Mouse (Mus musculus) intestine, embryonic 14.5 days (tissue): ENCODE data around the gene Fbxl17. TPM values are rescaled to one million over a fixed set of nuclear protein-coding genes. Genes with fewer than 3 reads are reported as not detected.

ENCODE experiments used
- ATAC-seq: fragments of 200-750 bp; cut with Nextera tagmentation; replicated peaks from 2 replicates; pipeline ENCODE4 v1.8.0; 2017; ENCODE audit warnings: low read depth, moderate number of reproducible peaks, moderate TSS enrichment, moderate library complexity; ENCODE audit not compliant: low FRiP score, low TSS enrichment
- DNase-seq: peaks from one replicate; pipeline ENCODE4 v3.0.0-alpha.2; 2018; ENCODE audit warnings: low spot score
- H3K27ac ChIP-seq: fragments of 300-500 bp; sonication (generic); 2 replicates; pipeline ENCODE4 v1.5.1; 2014; ENCODE audit warnings: low read depth, mild to moderate bottlenecking, control low read depth
- H3K27me3 ChIP-seq: fragments of 300-500 bp; sonication (generic); replicated peaks from 2 replicates; pipeline ENCODE4 v1.6.1; 2014; ENCODE audit warnings: low read length, control low read depth; ENCODE audit not compliant: control insufficient read depth, insufficient read depth
- H3K36me3 ChIP-seq: fragments of 300-500 bp; sonication (generic); 2 replicates; pipeline ENCODE4 v1.6.1; 2014; ENCODE audit warnings: low read length, control low read depth; ENCODE audit not compliant: control insufficient read depth, insufficient read depth
- H3K4me1 ChIP-seq: fragments of 300-500 bp; sonication (generic); replicated peaks from 2 replicates; pipeline ENCODE4 v1.6.1; 2014; ENCODE audit warnings: low read length, control low read depth, mixed read lengths; ENCODE audit not compliant: control insufficient read depth, insufficient read depth
- H3K4me2 ChIP-seq: fragments of 300-500 bp; sonication (generic); 2 replicates; pipeline ENCODE4 v1.6.1; 2014; ENCODE audit warnings: low read length
- H3K4me3 ChIP-seq: fragments of 300-500 bp; sonication (generic); 2 replicates; pipeline ENCODE4 v1.5.1; 2014; ENCODE audit warnings: low read depth, low read length, control low read depth, mixed read lengths
- H3K9ac ChIP-seq: fragments of 300-500 bp; sonication (generic); 2 replicates; pipeline ENCODE4 v1.6.1; 2014; ENCODE audit warnings: mild to moderate bottlenecking, low read length
- H3K9me3 ChIP-seq: fragments of 300-500 bp; sonication (generic); 2 replicates; pipeline ENCODE4 v1.6.1; 2016; ENCODE audit warnings: low read length, control low read depth; ENCODE audit not compliant: control insufficient read depth
- WGBS: fragments of 180-500 bp; shearing (Covaris S2); extraction: QIAGEN DNeasy Blood & Tissue Kit; methylation state at CpG from one replicate; pipeline ENCODE4 v1.1.7; 2014; 5-methylcytosine and 5-hydroxymethylcytosine counted together
- polyA plus RNA-seq: library from polyadenylated mRNA; unstranded; fragments of >200 nt; fragmentation: Nextera tagmentation; extraction: Ambion mirVana; gene quantifications from 2 replicates; pipeline ENCODE4 v1.2.1, GENCODE M21; 2014

The Fbxl17 gene
- polyA plus RNA-seq, 1 experiment from 2014 or later, result 7.5 TPM

DNA sequence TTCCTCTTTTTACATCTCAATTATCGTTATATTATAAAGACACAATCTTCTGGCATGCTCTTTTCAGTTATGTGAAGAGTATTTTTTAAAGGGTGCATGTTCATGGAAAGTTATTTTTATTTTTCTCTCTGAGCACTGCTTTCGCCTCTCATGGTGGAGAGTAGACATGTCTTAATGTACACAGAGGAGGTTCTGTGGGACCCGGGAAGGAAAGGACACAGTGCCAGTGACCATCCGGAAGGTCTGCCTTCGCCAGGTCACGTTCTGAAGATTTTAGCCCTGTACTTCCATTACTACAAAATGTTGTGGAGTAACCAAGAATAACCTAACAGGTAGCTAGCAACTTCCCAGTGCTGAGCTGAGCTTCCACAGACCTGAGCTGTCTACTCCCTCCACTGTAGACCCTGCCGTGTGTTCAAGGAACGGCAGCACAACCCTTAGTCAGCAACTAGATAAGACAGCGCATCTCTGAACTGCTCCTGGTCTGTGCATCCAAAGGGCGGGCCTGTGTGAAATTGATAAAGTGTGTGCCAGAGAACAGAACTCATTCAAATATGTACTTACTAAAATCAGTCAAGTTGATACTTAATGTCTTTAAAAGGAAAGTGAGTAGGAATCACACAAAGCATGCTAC lies 238.2 kb downstream of the Fbxl17 start:
- ATAC-seq (no peak), DNase-seq (no peak)
- H3K9me3 ChIP-seq, result no peaks in the 10 kb centered on the region
- 84% methylated on average over 10 of the region's 10 CpGs for WGBS
- no peak overlapping the region for H3K4me3 ChIP-seq
- no peak overlapping the region for H3K27ac ChIP-seq
- H3K36me3 ChIP-seq, result no peaks in the 10 kb centered on the region
- no peaks in the 10 kb centered on the region for H3K27me3 ChIP-seq
- no peak overlapping the region for H3K9ac ChIP-seq
- no peaks in the 10 kb centered on the region for H3K4me1 ChIP-seq
- no peak overlapping the region for H3K4me2 ChIP-seq

DNA sequence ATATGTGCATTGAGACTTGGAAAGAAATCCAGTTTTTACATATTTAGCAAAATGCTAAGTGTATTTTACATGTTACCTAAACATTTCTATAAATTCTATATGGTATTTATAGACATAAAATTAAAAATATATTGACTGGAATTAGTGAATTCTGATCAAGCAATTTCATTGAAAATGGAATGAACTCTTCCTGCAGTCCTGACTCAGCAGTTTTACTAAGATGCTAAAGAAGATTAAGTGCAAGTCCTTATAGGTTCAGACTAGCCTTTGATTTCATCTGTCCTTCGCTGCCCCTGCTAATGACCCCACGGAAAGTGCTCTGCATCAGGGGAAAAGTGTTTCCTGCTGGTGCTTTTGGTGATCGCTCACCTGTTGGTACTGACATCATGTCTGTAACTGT lies 240.7 kb downstream of the Fbxl17 start:
- Histone ChIP-seq H3K27me3 (no peaks in the 10 kb centered on the region), H3K9me3 (no peaks in the 10 kb centered on the region), H3K27ac (no peak overlapping the region), H3K9ac (no peak overlapping the region), H3K4me2 (no peak overlapping the region), H3K4me3 (no peak overlapping the region), H3K4me1 (no peaks in the 10 kb centered on the region), H3K36me3 (no peaks in the 10 kb centered on the region)
- DNase-seq (no peak), ATAC-seq (no peak)
- WGBS, result 82% methylated on average over 3 of the region's 3 CpGs

DNA sequence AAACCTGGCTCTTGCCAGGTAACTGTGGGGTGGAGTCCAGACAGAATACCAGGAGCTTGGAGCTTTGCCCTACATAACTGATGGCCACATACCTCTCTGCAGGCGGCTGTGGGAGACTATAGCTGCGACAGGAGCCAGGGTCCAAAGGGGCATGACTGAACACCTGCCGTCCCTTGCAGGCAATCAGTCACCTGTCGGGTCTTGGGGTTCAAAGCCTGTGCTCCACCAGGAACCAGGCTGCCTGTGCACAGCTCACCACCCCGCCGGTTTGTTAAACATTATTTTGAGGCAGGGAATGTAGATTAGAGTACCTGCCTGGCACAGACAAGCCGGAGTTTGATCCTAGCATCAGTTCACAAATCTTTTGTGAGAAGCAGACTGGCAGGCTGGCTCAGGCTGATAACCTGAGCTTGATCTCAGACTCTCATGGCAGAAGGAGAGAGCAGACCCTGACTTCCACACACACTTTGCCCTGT lies 253.6 kb downstream of the Fbxl17 start:
- WGBS, result 63% methylated on average over 7 of the region's 7 CpGs

DNA sequence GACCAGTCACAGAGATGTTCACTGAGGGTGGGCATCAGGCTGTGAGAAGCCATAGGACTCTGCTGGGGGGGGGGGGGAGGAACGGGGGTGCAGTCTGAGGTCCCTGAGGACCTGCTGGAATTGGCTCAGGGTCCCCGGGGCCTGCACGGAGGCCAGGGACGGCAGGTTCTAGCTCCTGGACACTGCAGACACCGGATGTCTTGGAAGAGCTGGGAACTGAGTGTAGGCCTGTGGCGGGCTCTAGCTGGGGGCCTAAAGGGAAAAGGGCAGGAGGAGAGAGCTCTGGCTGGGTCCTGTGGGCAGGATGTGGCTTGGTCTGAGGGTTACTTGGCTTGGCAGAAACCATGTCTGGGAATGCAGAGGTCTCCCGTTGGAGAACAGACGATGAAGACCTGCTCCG lies 254.3 kb downstream of the Fbxl17 start:
- Histone ChIP-seq H3K27ac (no peak overlapping the region), H3K9ac (no peak overlapping the region), H3K36me3 (no peaks in the 10 kb centered on the region), H3K4me3 (no peak overlapping the region), H3K4me2 (no peak overlapping the region), H3K4me1 (no peaks in the 10 kb centered on the region), H3K9me3 (no peaks in the 10 kb centered on the region), H3K27me3 (no peaks in the 10 kb centered on the region)
- DNase-seq (no peak), ATAC-seq (no peak)
- WGBS, result 96% methylated on average over 9 of the region's 9 CpGs

More for the DNA sequence above, 253.6 kb downstream of the Fbxl17 start:
- Histone ChIP-seq H3K4me2 (no peak overlapping the region), H3K27ac (no peak overlapping the region), H3K9me3 (no peaks in the 10 kb centered on the region), H3K36me3 (no peaks in the 10 kb centered on the region), H3K9ac (no peak overlapping the region), H3K4me3 (no peak overlapping the region), H3K4me1 (no peaks in the 10 kb centered on the region), H3K27me3 (no peaks in the 10 kb centered on the region)
- no peak for ATAC-seq
- peak; percentile 33 for DNase-seq

DNA sequence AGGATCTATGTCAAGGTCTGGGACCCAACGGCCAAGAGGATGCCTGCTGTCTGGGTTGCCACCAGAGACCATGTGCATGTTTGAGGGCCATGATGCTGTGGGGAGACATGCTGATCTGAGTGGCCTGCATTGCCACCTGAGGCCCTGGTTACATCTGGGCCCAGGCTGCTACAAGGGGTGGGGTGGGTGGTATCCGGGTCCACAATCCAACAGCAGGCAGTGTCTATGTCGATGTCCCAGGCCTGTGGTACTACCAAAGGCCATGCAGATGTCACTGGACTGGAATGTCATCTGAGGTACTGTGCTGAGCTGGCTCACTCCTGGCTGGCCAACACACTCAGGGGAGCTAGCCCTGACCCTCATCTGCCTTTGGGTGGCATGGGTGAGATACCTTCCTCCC lies 257.1 kb downstream of the Fbxl17 start:
- ATAC-seq (no peak; the same call in 1 of the 2 replicates), DNase-seq (peak; percentile 42)
- Histone ChIP-seq H3K4me1 (0 out of 2 replicates have a peak, but pooled peaks cover 4% of the 10 kb centered on the region), H3K36me3 (no peaks in the 10 kb centered on the region), H3K9me3 (no peaks in the 10 kb centered on the region), H3K4me2 (no peak overlapping the region), H3K27me3 (no peaks in the 10 kb centered on the region), H3K4me3 (no peak overlapping the region), H3K9ac (no peak overlapping the region), H3K27ac (no peak overlapping the region)
- WGBS, result 94% methylated on average over 3 of the region's 3 CpGs

DNA sequence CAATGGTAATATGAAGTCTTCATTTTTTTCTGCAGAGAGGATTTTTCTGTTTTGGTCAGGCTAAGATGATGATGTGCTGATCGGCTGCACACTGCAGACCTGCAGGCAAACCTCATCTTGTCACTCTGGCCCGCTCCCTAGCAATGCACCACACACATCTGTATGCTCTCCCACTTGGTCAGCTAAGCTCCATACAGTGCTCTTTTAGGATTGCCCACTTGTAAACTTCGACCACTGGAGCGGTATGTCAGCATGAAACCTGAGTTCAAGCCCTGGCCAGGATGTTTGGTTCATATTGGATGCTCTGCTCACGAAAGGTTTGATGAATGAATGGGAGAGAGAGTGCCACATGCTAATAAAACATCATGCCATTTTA lies 259.1 kb downstream of the Fbxl17 start:
- no peaks in the 10 kb centered on the region for H3K36me3 ChIP-seq
- no peak for ATAC-seq
- peak; percentile 48 for DNase-seq
- no peak overlapping the region for H3K4me3 ChIP-seq
- no peak overlapping the region for H3K4me2 ChIP-seq
- H3K9ac ChIP-seq, result no peak overlapping the region
- WGBS, result 73% methylated on average over 5 of the region's 5 CpGs
- H3K9me3 ChIP-seq, result no peaks in the 10 kb centered on the region
- H3K4me1 ChIP-seq, result 0 out of 2 replicates have a peak, but pooled peaks cover 4% of the 10 kb centered on the region
- H3K27ac ChIP-seq, result no peak overlapping the region
- no peaks in the 10 kb centered on the region for H3K27me3 ChIP-seq

DNA sequence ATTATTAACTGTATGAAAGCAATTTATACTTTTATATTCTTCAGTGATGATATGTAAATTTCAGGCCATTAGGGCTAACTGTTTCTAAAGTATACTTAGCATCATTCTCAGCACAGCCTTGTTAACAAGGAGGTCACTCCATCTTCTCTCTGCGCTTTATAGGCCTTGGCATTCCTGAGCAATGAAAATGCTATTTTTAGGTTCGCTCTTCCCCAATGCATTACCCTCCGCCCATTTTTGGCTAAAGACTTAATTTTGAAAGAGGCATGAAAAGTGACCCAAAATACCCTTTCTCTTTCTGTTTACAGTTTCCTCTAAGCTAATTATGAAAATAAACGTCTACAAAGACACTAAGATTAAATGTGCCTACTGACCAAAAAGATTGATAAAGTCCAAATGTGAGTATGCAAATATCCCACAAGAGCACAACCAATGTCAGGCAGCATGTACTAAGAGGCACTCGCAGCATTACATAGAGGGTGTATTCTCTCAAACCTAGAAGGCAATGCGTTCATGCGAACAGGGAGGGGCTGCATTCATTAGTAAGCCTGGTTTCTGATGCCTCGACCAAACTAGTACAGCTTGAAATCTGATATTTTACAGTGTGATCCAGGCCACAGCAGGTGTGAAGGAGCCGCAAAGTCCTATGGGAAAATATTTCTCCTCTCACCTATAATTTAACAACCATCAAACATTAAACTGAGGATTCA lies 259.6 kb downstream of the Fbxl17 start:
- WGBS, result 67% methylated on average over 9 of the region's 9 CpGs
- DNase-seq, result peak; percentile 40

DNA sequence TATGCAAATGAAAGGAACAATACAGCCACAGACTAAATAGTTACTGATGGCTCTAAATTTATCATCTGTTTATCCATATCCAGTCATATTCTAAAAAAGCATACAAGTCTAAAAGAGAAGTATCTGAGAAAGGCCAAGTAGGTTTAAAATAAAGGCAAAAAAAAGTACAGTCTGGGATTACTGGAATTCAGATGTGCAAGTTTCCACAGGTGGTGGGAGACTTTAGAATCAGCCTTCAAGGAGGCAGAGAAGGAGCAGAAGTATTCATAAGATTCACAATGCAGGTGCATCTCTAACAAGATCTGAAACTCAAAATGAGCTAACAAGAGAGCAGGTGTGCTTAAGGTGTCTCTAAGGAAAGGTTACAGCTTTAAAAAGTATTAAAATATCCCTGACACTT lies 263.0 kb downstream of the Fbxl17 start:
- H3K27ac ChIP-seq, result no peak overlapping the region
- no peaks in the 10 kb centered on the region for H3K27me3 ChIP-seq
- H3K4me2 ChIP-seq, result no peak overlapping the region
- H3K9ac ChIP-seq, result no peak overlapping the region
- H3K4me1 ChIP-seq, result 0 out of 2 replicates have a peak, but pooled peaks cover 4% of the 10 kb centered on the region
- H3K36me3 ChIP-seq, result no peaks in the 10 kb centered on the region
- DNase-seq, result no peak
- no peak overlapping the region for H3K4me3 ChIP-seq
- no peaks in the 10 kb centered on the region for H3K9me3 ChIP-seq
- no peak for ATAC-seq

More for the DNA sequence above, 259.6 kb downstream of the Fbxl17 start:
- Histone ChIP-seq H3K4me2 (no peak overlapping the region), H3K36me3 (no peaks in the 10 kb centered on the region), H3K27ac (no peak overlapping the region), H3K9me3 (no peaks in the 10 kb centered on the region), H3K4me3 (no peak overlapping the region), H3K4me1 (0 out of 2 replicates have a peak, but pooled peaks cover 4% of the 10 kb centered on the region), H3K9ac (no peak overlapping the region), H3K27me3 (no peaks in the 10 kb centered on the region)
- no peak for ATAC-seq

DNA sequence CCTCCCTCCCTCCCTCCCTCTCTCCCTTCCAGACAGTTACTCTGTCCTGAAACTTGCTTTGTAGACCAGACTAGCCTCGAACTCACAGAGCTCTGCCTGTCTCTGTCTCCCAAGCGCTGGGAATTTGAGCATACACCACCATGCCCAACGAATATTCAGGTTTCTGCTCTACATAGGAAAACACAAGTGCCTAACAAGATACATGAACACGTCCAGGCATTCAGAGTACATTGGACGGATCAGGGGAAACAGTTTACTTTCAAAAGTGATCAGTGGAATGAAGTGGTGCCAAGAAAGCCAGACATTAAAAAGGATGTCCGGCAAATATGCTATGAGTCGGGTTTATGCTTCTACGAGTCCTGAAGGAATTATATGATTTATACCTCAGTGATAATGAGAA lies 263.6 kb downstream of the Fbxl17 start:
- H3K4me2 ChIP-seq, result no peak overlapping the region
- H3K4me3 ChIP-seq, result no peak overlapping the region
- no peak for ATAC-seq
- 0 out of 2 replicates have a peak, but pooled peaks cover 4% of the 10 kb centered on the region for H3K4me1 ChIP-seq
- H3K27me3 ChIP-seq, result no peaks in the 10 kb centered on the region
- H3K27ac ChIP-seq, result no peak overlapping the region
- no peak overlapping the region for H3K9ac ChIP-seq
- H3K36me3 ChIP-seq, result no peaks in the 10 kb centered on the region
- H3K9me3 ChIP-seq, result no peaks in the 10 kb centered on the region
- 68% methylated on average over 8 of the region's 8 CpGs for WGBS
- DNase-seq, result no peak
